Mouse (Mus musculus) embryo, embryonic 10 days (tissue): ENCODE measurements at regions not wholly inside any gene's neighbourhood (a gene's known extent, or its start where the extent isn't known, plus 50 kb on each side); places are given as distances from the start of the nearest gene placed in this dataset.

Experiments
- DNase-seq: peaks from one replicate; pipeline ENCODE4 v3.0.0-alpha.2; 2015; ENCODE audit warnings: low spot score

- no peak for DNase-seq
These were observed 446.5 kb downstream of the Pdgfc start for GRCm38 (mm10) chr3:81482742-81483141.

DNA sequence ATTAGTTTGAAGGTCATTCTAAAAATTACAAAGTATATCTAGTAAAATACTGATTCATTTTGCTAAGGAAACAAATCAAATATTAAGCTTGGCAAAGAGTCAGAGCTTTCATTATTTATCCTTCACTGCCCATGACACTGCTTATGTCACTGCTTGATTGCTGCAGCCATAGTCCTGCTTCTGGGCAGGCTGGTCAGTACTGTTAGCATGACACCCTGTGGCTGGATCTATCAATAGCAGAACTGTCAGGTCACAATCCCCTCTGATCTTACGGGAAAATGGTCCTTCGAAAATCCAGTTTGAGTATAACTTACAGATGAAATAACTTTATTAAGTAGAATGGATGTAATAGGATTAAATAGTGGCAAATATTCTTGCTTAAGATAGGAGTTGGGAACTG, 447.1 kb downstream of the Pdgfc start:
- peak; percentile 59 for DNase-seq

DNA sequence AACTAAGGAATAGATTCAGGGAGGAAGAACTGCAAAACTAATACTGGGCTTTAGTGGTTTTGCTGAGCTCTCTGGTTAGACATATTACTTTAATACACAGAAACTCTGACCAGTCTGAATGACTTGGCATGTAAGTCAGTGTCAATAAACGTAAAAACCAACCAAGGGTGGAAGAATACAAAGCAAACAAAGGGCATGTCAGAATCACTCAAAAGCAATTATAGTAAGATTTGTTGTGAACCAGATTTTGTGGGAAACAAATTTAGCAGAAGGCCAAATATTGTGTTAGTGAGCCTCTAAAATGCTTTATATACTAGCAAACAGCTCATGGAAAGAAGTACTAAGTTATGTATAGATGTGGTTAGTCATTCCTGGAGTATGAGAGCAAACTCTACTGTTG, 427.1 kb upstream of the Ctso start:
- DNase-seq: no peak

GRCm38 (mm10) chr3:81508611-81509010, 423.8 kb upstream of the Ctso start:
- peak; percentile 11 for DNase-seq

GRCm38 (mm10) chr3:81521804-81522203, 410.6 kb upstream of the Ctso start:
- no peak for DNase-seq

DNA sequence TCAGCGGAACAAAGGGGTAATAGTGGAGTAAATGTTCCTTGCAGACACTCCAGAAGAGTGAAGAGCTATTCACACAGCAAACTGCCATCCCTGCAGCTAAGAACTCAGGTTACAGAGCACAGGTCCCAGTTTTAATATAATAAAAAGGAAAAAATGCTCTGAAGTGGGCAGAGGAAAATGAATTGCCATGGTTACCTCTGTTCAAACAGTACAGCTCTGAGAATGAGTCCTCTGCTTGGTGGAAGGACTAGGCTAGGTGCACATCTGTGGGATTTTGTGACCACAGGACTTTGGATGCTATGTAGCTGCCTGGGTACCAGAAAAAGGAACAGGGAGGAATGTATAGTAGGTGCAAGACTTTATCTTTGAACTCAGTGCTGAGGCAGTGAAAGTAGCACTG, 401.5 kb upstream of the Ctso start:
- no peak for DNase-seq

GRCm38 (mm10) chr3:81535448-81536205, 396.8 kb upstream of the Ctso start:
- peak; percentile 54 for DNase-seq

GRCm38 (mm10) chr3:81554773-81555172, 377.6 kb upstream of the Ctso start:
- no peak for DNase-seq

GRCm38 (mm10) chr3:81562610-81563258, 369.7 kb upstream of the Ctso start:
- DNase-seq: no peak

DNA sequence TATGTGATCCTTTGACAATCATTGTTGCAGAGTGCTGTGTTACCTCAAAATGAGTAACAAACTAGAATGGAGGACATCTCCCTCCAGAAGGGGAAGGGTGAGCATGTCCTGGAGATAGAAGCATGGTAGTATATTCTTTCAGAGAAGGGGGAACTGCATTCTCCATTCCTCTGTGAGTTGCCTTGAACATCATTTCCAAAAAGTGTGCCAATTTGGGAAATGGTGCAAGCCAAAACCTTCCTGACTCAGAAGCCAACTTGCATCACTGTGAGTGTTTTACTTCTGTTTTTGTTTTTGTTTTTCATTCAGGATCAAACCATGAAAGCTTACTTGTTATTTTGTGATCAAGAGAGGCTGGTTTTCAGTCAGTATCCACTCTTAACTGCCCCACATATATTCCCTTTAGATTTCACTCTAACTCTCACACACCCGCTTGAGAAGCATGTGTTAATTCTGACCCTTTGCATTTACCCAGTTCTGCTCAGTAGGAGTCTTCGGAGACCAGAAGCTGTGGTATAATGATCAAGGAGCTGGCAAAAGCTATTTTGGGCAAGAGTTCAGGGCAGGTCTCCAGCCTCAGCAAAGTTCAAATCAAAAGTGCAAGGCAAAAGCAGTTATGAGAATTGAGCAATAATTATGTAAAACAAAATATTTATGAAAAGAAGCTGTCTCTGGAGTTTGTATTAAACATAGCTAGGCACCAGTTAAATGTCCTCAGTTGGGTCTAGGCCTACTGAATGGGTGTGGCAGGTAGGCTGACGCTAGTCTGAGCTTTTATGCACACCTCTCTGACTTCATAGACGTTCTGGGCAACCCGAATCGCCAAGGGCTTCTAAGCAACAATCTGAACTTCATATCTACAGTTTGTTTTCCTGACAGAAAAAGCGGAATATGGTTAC, 368.3 kb upstream of the Ctso start:
- no peak for DNase-seq

- no peak for DNase-seq
These were observed 367.7 kb upstream of the Ctso start for GRCm38 (mm10) chr3:81564757-81565063.

- DNase-seq: peak; percentile 9
These were observed 348.9 kb upstream of the Ctso start for GRCm38 (mm10) chr3:81583387-81584027.

DNA sequence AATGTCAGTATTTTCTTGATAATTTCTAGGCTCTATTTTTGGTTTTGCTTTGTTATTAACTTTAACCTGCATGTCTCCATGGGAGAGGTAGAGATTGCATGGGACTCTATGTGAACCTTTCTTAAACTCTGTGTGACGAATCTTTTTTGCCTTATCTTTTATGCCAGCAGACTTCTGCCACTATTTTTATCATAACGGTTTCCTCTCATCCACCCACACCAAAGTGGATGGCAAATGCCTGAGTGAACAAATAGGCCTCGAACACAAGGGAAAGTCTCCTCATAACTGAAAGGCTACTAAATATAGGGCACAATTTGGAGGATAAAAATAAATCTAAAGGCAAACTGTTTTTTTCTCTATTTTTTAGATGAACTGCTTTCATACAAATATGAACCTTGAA, 343.3 kb upstream of the Ctso start:
- DNase-seq: no peak

DNA sequence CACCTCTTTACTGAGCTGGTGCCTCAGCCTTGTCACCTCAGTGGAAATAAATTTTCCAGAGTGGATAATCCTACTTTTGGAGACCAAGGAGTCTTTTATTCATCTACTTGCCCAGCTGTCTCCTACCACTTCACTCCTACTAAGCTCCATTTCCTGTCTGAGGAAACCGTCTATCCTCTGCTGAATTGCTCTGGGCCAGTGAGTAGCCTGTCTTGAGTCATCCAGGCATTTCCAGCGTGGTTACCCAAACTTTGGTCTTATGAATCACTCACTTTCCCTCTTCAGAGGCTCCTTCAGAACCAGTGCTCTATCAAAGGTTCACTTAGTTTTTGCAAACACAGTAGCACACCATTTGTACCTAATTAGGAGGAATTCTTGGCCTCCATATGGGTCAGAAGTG, 303.2 kb upstream of the Ctso start:
- DNase-seq: no peak

DNA sequence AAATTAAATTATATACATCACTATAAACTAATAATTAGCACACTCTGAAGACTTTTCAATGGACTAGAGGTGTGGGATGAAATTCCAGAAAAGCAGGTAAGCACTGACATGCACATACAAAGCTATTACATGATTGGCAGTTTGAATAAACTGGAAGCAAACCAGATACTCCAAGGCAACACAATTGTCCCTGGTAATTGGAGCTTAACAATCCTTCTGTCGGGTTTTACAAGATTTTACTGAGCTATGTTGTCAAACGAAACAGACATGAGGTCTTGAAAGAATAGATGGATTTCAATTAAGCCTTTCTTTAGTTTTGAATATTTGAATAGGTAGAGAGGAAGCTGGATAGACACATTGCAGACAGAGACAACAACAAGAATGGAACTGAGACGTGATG, 273.9 kb upstream of the Ctso start:
- DNase-seq: no peak

DNA sequence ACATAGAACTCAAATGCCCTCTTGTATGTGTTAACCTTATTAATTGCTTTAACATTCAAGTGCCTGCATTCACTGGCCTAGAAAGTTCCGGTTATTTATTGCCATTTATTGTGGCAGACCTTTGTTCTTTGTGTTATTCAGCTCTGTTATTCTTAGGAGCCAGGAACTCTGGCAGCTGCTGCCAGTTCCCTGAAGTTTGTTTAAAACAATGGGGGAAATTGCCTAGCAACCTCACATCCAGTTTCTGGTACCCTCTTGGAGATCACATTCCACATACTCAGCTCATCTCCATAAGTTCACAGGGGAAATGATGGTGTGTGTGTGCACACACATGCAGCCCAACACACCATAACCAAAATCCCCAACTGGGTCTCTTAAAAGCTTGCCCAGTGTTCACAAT, 270.8 kb upstream of the Ctso start:
- peak; percentile 60 for DNase-seq

GRCm38 (mm10) chr3:81666262-81666661, 266.1 kb upstream of the Ctso start:
- peak; percentile 6 for DNase-seq

DNA sequence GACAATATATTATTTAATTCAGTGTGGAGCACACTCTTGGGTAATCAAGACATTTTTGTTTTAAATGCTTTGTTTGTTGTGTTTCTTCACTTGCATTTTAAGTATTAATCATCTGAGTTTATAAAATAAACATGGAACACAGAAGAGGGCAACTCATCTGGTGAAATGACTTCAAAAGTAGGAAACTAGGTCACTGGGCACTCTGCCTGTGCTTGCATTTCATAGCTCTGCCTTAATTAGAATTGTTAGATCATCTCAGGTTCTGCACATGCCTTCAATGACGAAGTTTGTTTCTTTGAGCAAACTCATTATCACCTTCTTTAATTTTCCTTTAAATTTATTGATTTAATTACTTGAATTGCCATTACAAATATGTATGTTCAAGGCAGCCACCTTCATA, 255.8 kb upstream of the Ctso start:
- no peak for DNase-seq

DNA sequence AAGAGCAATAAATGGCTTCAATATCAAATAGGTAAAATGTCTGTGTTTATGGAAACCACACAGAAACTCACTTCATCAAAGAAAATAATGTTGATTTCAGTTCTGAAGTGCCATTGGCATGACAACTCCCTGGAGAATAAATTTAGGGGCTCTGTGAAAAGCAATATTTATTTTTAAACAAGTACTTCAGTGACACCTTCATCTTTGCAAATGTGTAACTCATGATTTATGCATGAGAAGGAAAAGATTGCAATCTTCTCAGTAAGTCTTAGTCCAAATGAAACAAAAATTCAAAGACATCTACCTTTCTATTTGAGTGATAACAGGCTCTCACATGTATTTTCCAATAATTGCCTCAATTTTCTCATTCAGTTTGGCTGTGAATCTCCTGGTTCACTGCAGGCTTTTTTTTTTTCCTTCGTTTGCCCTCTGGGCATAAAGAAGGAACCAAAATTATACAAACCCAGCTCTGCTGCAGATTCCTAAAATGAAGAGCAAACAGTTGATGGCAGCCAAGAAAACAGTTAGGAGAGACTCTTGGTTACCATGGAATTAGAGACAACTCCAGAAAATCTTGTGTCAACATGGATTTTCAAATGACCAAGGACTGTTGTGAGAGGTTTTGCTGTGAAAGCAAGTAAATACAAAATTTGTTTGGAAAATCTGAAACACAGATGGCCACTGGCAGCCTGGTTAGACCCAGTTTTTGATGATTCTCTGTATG, 230.3 kb upstream of the Ctso start:
- DNase-seq: no peak

DNA sequence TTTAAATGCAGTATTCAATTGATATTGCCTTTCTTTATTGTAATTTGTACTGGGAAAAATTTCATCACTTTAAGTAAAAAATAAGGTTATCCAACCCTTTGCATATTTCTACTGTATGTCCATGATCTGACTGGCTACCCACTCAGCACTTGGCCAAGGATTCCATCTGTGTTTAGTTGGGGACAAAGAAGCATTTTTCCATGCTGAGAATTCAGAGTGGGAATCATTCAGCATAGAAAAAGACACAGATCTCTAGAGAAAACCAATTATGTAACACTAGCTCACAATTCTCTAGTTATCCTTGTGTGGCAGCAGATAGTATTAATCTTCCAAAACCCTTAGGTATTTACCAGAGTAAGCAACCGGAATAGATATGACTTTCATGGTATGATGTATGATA, 213.5 kb upstream of the Ctso start:
- DNase-seq: no peak

GRCm38 (mm10) chr3:81735463-81735862, 196.9 kb upstream of the Ctso start:
- DNase-seq: no peak

DNA sequence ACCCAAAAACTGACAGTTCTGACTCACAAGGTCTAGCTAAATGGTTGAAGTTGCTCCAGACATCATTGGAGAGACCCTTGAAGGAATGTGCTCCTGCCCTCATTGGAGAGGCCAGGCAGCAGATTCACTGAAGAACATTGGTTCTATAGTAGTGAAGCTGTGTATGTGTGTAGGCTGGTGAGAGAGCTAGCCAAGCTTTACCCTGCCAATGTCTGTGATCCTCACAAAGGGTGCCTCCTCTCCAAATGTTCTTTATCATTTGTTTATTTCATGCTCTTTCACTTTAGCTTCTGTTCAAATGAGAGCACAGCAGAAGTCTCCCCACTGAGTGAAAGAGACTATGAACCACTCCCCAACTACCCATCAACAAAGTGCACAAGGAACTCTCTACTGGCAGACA, 195.6 kb upstream of the Ctso start:
- DNase-seq: no peak
